ENCODE assay signal across 16 mouse cellular contexts in genomic region chr7:122012949-122013348, GRCm38 (mm10).
"Had no signal": no experiment of that assay in that cellular context is flagged by ENCODE, and none has a peak within 500 bp of the region (broad histone marks: within the 10 kb centered on the region; RNA-seq: fewer than 3 reads in every experiment).

No protein-coding gene starts in this region.

- H3K27me3 ChIP-seq: limb, embryonic 12.5 days; midbrain, embryonic 12.5 days; neural tube, embryonic 13.5 days had no signal

- DNase-seq: kidney, adult 9 months; kidney, postnatal 4 days; lung, embryonic 14.5 days; lung, postnatal 10 days; retina, postnatal 1 day; right cerebral cortex, postnatal 4 days; thymus, adult 2 months; thymus, postnatal 25 days had no signal

- H3K4me3 ChIP-seq: layer of hippocampus, adult 2 months; limb, embryonic 12.5 days; midbrain, embryonic 12.5 days; neural tube, embryonic 13.5 days had no signal

- H3K27ac ChIP-seq: hindbrain, postnatal 0 days; kidney, postnatal 0 days; layer of hippocampus, adult 2 months; limb, embryonic 12.5 days; macrophage; midbrain, embryonic 12.5 days; neural tube, embryonic 13.5 days had no signal

- H3K9me3 ChIP-seq: limb, embryonic 12.5 days; midbrain, embryonic 12.5 days; neural tube, embryonic 13.5 days had no signal

- H3K9ac ChIP-seq: limb, embryonic 12.5 days; lung, embryonic 14.5 days; midbrain, embryonic 12.5 days; neural tube, embryonic 13.5 days had no signal

- ATAC-seq: hindbrain, postnatal 0 days; midbrain, embryonic 16.5 days had no signal

- H3K4me2 ChIP-seq: limb, embryonic 12.5 days; lung, embryonic 14.5 days; midbrain, embryonic 12.5 days; neural tube, embryonic 13.5 days had no signal
